Mouse (Mus musculus) stomach, embryonic 14.5 days (tissue): ENCODE results near the gene Kif11. TPM values are rescaled to one million over a fixed set of nuclear protein-coding genes. Genes with fewer than 3 reads are reported as not detected.
A peak's percentile ranks its signal among the peaks of the same experiment; 100 is the strongest.

Experiments used
- ATAC-seq: fragments of 200-750 bp; cut with Nextera tagmentation; 2 replicates; pipeline ENCODE4 v1.8.0; 2017; ENCODE audit warnings: low read depth, moderate TSS enrichment; ENCODE audit not compliant: insufficient number of reproducible peaks, insufficient read depth, low FRiP score
- H3K27ac ChIP-seq: fragments of 300-500 bp; sonication (generic); 2 replicates; pipeline ENCODE4 v1.5.1; 2014; ENCODE audit warnings: mild to moderate bottlenecking, low read length, moderate library complexity, mixed read lengths
- H3K27me3 ChIP-seq: fragments of 300-500 bp; sonication (generic); 2 replicates; pipeline ENCODE4 v1.6.1; 2014; ENCODE audit warnings: low read length, control low read depth, mixed read lengths; ENCODE audit not compliant: control insufficient read depth, insufficient read depth
- H3K36me3 ChIP-seq: fragments of 300-500 bp; sonication (generic); 2 replicates; pipeline ENCODE4 v1.6.1; 2014; ENCODE audit warnings: mild to moderate bottlenecking, control low read depth, low read length, moderate library complexity, mixed read lengths; ENCODE audit not compliant: control insufficient read depth, insufficient read depth
- H3K4me1 ChIP-seq: fragments of 300-500 bp; sonication (generic); 2 replicates; pipeline ENCODE4 v1.6.1; 2014; ENCODE audit warnings: low read length, control low read depth, mixed read lengths; ENCODE audit not compliant: control insufficient read depth, insufficient read depth
- H3K4me2 ChIP-seq: fragments of 300-500 bp; sonication (generic); replicated peaks from 2 replicates; pipeline ENCODE4 v1.6.1; 2014; ENCODE audit warnings: low read depth, low read length, control low read depth
- H3K4me3 ChIP-seq: fragments of 300-500 bp; sonication (generic); 2 replicates; pipeline ENCODE4 v1.5.1; 2014; ENCODE audit warnings: low read depth, low read length, control low read depth
- H3K9ac ChIP-seq: fragments of 300-500 bp; sonication (generic); replicated peaks from 2 replicates; pipeline ENCODE4 v1.6.1; 2014; ENCODE audit warnings: low read depth, mild to moderate bottlenecking, control low read depth, low read length, moderate library complexity, mixed read lengths
- H3K9me3 ChIP-seq: fragments of 300-500 bp; sonication (generic); 2 replicates; pipeline ENCODE4 v1.6.1; 2016; ENCODE audit warnings: low read depth, low read length, control low read depth; ENCODE audit not compliant: control insufficient read depth
- WGBS: fragments of 180-500 bp; shearing (Covaris S2); extraction: QIAGEN DNeasy Blood & Tissue Kit; methylation state at CpG from one replicate; pipeline ENCODE4 v1.1.7; 2014; 5-methylcytosine and 5-hydroxymethylcytosine counted together
- polyA plus RNA-seq: library from polyadenylated mRNA; unstranded; fragments of >200 nt; fragmentation: Nextera tagmentation; extraction: Ambion mirVana; gene quantifications from 2 replicates; pipeline ENCODE4 v1.2.1, GENCODE M21; 2014

Gene Kif11
- polyA plus RNA-seq = 63.7 and 69.7 TPM in 2 replicates

DNA sequence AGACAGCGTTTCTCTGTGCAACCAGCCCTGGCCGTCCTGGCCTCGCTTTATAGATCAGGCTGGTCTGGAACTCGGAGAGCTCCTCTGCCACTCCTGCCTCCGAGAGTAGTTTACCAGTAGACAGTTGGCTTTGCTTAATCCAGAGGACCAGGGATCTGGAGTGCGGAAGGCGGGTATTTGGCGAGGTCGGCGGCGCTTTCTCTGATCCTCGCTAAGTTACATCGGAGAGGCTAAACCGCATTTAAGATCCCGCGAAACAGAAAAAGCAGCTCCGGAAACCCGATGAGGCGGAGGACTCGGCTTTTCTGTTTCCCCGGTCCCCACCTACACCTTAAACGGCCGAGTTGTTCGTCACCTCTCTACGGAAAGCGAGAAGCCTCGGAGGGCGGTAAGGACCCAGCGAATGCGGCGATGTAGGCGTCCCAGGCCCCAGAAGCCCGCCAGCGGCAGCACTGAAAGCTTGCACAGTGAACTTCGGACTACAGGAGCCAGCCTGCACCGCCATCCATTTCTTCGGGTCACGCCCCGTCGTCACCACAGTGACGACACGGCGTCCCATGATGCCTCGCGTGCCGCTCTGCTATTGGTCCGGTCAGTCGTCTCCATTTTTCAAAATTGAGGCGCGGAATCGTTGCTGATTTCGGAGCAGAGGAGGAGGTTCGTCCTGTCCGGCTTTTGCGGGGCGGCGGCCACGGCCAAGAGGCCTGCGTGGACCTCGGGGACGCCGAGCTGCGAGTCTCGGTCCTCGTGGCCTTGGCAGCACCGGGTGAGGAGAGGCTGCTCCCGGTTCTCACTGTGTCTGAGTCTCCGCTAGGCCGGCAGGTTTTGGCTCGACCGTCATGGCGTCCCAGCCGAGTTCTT lies at the start of gene Kif11:
Kif11 (plus strand) TSS at position 649 of the 861 bp plus-strand sequence.
- Histone ChIP-seq H3K4me2 (peak within 1 kb of the TSS; percentile 60), H3K9me3 (no peaks in the 10 kb centered on the region), H3K9ac (peak within 1 kb of the TSS; percentile 79), H3K36me3 (no peaks in the 10 kb centered on the region), H3K4me3 (peak within 1 kb of the TSS; percentile 97), H3K4me1 (peaks cover 16% of the 10 kb centered on the region; the same call in 1 of the 2 replicates), H3K27me3 (no peaks in the 10 kb centered on the region), H3K27ac (peak within 1 kb of the TSS; percentile 97)
- peak; percentile 99 for ATAC-seq
- under 1% methylated on average over 73 of the region's 73 CpGs for WGBS

DNA sequence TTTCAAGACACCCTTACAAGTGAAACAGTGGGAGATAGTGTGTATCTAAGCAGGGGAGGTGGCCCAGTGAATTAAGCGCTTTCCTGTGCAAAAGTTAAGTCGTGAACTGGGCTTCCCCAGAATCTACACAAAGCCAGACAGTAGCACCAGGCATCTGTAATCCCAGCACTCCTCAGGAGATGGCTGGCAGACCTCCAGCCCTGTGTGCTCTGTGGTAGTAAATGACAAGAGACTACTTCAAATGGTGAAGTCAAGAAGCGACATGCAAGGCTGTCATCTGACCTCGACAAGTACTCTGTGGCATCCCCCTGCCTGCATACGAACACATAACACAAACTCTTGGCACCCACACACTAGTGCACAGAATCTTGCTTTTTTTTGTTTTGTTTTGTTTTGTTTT lies 49.0 kb upstream of the Kif11 start:
- Histone ChIP-seq H3K4me2 (no peak overlapping the region), H3K27ac (no peak overlapping the region), H3K9me3 (no peaks in the 10 kb centered on the region), H3K36me3 (peaks cover 5% of the 10 kb centered on the region; the same call in 1 of the 2 replicates), H3K27me3 (no peaks in the 10 kb centered on the region), H3K4me3 (no peak overlapping the region), H3K9ac (no peak overlapping the region), H3K4me1 (no peaks in the 10 kb centered on the region)
- WGBS = 92% methylated on average over 5 of the region's 5 CpGs
- no peak for ATAC-seq

GRCm38 (mm10) chr19:37332726-37333125 lies 43.5 kb upstream of the Kif11 start:
- Histone ChIP-seq H3K4me1 (no peaks in the 10 kb centered on the region), H3K9ac (no peak overlapping the region), H3K4me3 (no peak overlapping the region), H3K4me2 (no peak overlapping the region), H3K36me3 (peaks cover 5% of the 10 kb centered on the region; the same call in 1 of the 2 replicates), H3K9me3 (no peaks in the 10 kb centered on the region), H3K27ac (no peak overlapping the region), H3K27me3 (no peaks in the 10 kb centered on the region)
- 81% methylated on average over 4 of the region's 4 CpGs for WGBS
- no peak for ATAC-seq

DNA sequence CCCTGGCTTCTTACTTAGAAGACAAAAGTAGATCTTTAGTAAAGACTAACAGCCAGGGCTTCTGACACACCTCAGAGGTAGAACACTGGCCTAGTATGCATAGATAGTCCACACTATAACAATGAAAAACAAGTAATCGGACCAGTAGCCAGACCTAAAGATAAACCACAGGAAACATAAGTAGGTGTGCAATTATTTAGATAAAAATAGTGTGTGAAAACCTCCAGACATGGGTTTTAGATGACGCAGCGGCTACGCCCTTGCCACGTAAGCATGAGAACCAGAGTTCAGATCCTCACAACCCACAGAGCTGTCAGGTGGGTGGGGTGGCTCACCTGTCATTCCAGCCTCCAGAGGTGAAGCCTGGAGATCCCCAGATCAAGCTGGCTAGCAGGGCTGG lies 42.8 kb upstream of the Kif11 start:
- no peak overlapping the region for H3K4me2 ChIP-seq
- no peaks in the 10 kb centered on the region for H3K27me3 ChIP-seq
- H3K27ac ChIP-seq = no peak overlapping the region
- no peaks in the 10 kb centered on the region for H3K4me1 ChIP-seq
- no peak for ATAC-seq
- no peak overlapping the region for H3K9ac ChIP-seq
- peaks cover 5% of the 10 kb centered on the region; the same call in 1 of the 2 replicates for H3K36me3 ChIP-seq
- WGBS = 91% methylated on average over 5 of the region's 5 CpGs
- H3K4me3 ChIP-seq = no peak overlapping the region
- no peaks in the 10 kb centered on the region for H3K9me3 ChIP-seq

DNA sequence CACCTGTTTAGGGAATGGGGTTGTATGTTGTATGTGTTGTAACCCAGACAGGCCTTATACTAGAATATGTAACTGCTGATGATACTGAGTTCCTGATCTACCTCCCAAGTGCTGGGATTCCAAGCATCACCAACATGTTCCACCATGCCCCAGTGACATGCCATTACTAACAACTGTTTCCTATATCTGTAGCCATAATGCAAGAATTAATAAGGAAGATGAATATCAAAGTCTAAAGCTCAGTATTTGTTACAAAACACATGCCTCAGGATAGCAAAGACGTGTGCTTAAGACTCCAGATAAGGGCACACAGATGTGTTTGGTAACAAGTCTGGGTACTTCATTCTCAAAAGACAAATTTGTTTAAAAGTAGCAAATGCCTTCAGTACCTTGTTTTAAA lies 40.8 kb upstream of the Kif11 start:
- H3K36me3 ChIP-seq = no peaks in the 10 kb centered on the region
- no peak for ATAC-seq
- no peaks in the 10 kb centered on the region for H3K27me3 ChIP-seq
- H3K4me1 ChIP-seq = no peaks in the 10 kb centered on the region
- no peak overlapping the region for H3K4me2 ChIP-seq
- H3K9ac ChIP-seq = no peak overlapping the region
- H3K9me3 ChIP-seq = no peaks in the 10 kb centered on the region
- H3K27ac ChIP-seq = no peak overlapping the region
- H3K4me3 ChIP-seq = no peak overlapping the region
- WGBS = 65% methylated on average over 1 of the region's 1 CpGs

- H3K27me3 ChIP-seq = no peaks in the 10 kb centered on the region
- no peak within 1 kb of the TSS for H3K4me3 ChIP-seq
- no peaks in the 10 kb centered on the region for H3K4me1 ChIP-seq
- H3K36me3 ChIP-seq = no peaks in the 10 kb centered on the region
- H3K9ac ChIP-seq = no peak within 1 kb of the TSS
- H3K4me2 ChIP-seq = no peak within 1 kb of the TSS
- H3K9me3 ChIP-seq = no peaks in the 10 kb centered on the region
- 64% methylated on average over 4 of the region's 4 CpGs for WGBS
- no peak within 1 kb of the TSS for H3K27ac ChIP-seq
- no peak for ATAC-seq
Measured at GRCm38 (mm10) chr19:37337752-37338151, 38.5 kb upstream of the Kif11 start, which contains the start of gene Ide. TSS of gene Ide (minus strand) at chr19:37337852.

DNA sequence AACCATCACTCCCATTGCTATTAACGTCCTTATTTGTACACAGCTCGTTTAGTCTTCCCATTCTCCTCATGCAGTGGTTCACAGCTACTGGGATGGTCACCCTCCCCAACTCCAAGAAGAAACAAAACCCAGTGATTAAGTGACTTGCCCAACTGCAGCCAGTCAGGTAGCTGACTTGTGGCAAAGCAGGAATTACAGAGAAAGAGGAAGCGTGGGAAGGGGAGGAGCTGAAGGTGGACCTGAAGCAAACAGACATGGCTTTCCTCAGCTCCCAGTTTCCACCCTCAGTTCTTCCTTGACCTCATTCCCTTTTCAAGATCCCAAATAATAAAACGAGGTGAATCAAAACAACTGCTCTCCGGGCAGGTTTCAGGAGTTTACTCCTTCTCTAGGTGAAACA lies 35.7 kb upstream of the Kif11 start:
- H3K27ac ChIP-seq = no peak overlapping the region
- 74% methylated on average over 5 of the region's 5 CpGs for WGBS
- H3K9me3 ChIP-seq = no peaks in the 10 kb centered on the region

DNA sequence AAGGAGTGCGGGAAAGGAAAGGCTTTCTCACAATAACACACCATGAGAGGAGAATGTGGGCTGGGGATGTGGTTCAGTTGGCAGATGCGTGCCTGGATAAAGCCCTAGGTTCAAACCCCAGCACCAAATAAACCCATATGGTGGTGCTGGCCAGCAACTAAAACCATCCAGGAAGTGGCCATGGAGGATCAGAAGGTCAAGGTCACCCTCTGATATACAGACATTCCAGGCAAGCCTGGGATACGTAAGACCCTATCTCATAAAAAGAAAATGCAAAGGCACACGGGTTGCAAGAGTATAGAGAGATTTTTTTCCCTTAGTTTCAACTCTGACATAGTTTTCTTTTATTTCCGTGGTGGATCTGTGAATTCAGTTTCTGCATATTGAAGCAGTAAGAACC lies 35.3 kb upstream of the Kif11 start:
- no peak overlapping the region for H3K9ac ChIP-seq
- no peaks in the 10 kb centered on the region for H3K9me3 ChIP-seq
- ATAC-seq = no peak
- no peak overlapping the region for H3K4me2 ChIP-seq
- H3K36me3 ChIP-seq = no peaks in the 10 kb centered on the region
- H3K27ac ChIP-seq = no peak overlapping the region
- no peaks in the 10 kb centered on the region for H3K27me3 ChIP-seq
- WGBS = 76% methylated on average over 5 of the region's 5 CpGs
- H3K4me3 ChIP-seq = no peak overlapping the region
- H3K4me1 ChIP-seq = no peaks in the 10 kb centered on the region

More for the DNA sequence above, 35.7 kb upstream of the Kif11 start:
- H3K27me3 ChIP-seq = no peaks in the 10 kb centered on the region
- H3K9ac ChIP-seq = no peak overlapping the region
- H3K36me3 ChIP-seq = no peaks in the 10 kb centered on the region
- no peak overlapping the region for H3K4me2 ChIP-seq
- no peak overlapping the region for H3K4me3 ChIP-seq
- no peaks in the 10 kb centered on the region for H3K4me1 ChIP-seq
- ATAC-seq = no peak
